Mouse (Mus musculus): Measurements from ENCODE around the gene Pkp1. TPM values are rescaled to one million over a fixed set of nuclear protein-coding genes. Genes with fewer than 3 reads are reported as not detected.

Gene Pkp1
- polyA plus RNA-seq, 1 experiment: not detected

DNA sequence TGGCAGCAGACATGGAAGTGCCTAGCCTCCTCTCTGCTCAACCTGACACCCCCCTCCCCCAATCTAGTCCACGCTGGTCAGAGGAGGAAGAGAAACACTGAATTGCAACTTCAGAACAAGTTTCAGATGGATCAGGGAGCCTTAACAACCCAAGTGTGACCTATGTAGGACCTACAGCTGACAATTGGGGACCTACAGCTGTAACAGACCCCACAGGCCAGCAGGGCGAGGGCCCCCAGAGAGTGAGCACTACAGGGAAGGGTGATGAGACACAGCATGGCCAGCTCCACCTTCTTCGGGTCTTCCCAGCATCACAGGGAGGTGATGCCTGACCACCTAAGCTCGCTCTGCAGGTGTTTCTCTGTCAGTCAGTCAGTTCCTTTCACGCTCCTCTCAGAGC lies 57.9 kb downstream of the Pkp1 start:
- 65% methylated on average over 5 of the region's 5 CpGs for WGBS
- no peak overlapping the region for H3K4me3 ChIP-seq (replicated peaks; ENCODE audit: control insufficient read depth, low read depth, low read length)
- H3K4me1 ChIP-seq (ENCODE audit: control insufficient read depth, insufficient read depth, low read length): no peaks in the 10 kb centered on the region

GRCm38 (mm10) chr1:135858533-135858932 lies 60.5 kb downstream of the Pkp1 start:
- no peak overlapping the region for H3K27ac ChIP-seq (ENCODE audit: control insufficient read depth, insufficient read depth, low read depth, low read length, poor library complexity)
- H3K4me1 ChIP-seq (ENCODE audit: control insufficient read depth, insufficient read depth, low read length): no peaks in the 10 kb centered on the region
- TF ChIP-seq CTCF (IDR thresholded peaks at IDR 0.05; ENCODE audit: control insufficient read depth, insufficient read depth, low read length) (no peak), POLR2A (IDR thresholded peaks at IDR 0.05; ENCODE audit: borderline replicate concordance, control insufficient read depth, low read depth, low read length) (no peak)
- 81% methylated on average over 7 of the region's 7 CpGs for WGBS
- H3K4me3 ChIP-seq (replicated peaks; ENCODE audit: control insufficient read depth, low read depth, low read length): no peak overlapping the region

More for the DNA sequence above, 57.9 kb downstream of the Pkp1 start:
- no peak overlapping the region for H3K27ac ChIP-seq (ENCODE audit: control insufficient read depth, insufficient read depth, low read depth, low read length, poor library complexity)
- TF ChIP-seq POLR2A (IDR thresholded peaks at IDR 0.05; ENCODE audit: borderline replicate concordance, control insufficient read depth, low read depth, low read length): no peak
- no peak for TF ChIP-seq CTCF (IDR thresholded peaks at IDR 0.05; ENCODE audit: control insufficient read depth, insufficient read depth, low read length)

- no peaks in the 10 kb centered on the region for H3K4me1 ChIP-seq (ENCODE audit: control insufficient read depth, insufficient read depth, low read length)
- 73% methylated on average over 11 of the region's 11 CpGs for WGBS
- H3K27ac ChIP-seq (ENCODE audit: control insufficient read depth, insufficient read depth, low read depth, low read length, poor library complexity): no peak overlapping the region
- TF ChIP-seq CTCF (IDR thresholded peaks at IDR 0.05; ENCODE audit: control insufficient read depth, insufficient read depth, low read length) (no peak), POLR2A (IDR thresholded peaks at IDR 0.05; ENCODE audit: borderline replicate concordance, control insufficient read depth, low read depth, low read length) (no peak)
- H3K4me3 ChIP-seq (replicated peaks; ENCODE audit: control insufficient read depth, low read depth, low read length): no peak overlapping the region
These were observed 61.8 kb downstream of the Pkp1 start for GRCm38 (mm10) chr1:135857137-135857775.

DNA sequence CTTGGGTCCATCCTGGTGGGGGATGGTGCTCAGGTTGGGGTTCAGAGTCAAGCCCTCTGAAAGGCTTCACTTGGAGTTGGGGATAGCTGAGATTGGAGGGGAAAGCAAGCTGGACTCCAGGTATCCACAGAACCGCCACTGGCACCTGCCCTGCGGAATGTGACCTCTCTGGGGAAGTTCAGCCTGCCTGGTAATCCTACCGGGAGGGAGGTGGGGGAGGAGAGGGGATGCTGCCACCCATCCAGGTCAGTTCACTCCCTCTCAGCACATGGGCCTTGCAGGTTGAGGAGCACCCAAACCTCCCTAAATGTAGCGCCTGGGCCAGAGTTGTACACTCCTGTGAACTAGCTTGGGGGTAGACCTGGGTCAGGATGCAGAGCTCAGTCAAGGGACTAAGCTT lies 62.9 kb downstream of the Pkp1 start:
- Histone ChIP-seq H3K27ac (ENCODE audit: control insufficient read depth, insufficient read depth, low read depth, low read length, poor library complexity) (no peak overlapping the region), H3K4me1 (ENCODE audit: control insufficient read depth, insufficient read depth, low read length) (no peaks in the 10 kb centered on the region), H3K4me3 (replicated peaks; ENCODE audit: control insufficient read depth, low read depth, low read length) (no peak overlapping the region)
- 78% methylated on average over 4 of the region's 4 CpGs for WGBS
- TF ChIP-seq CTCF (IDR thresholded peaks at IDR 0.05; ENCODE audit: control insufficient read depth, insufficient read depth, low read length) (no peak), POLR2A (IDR thresholded peaks at IDR 0.05; ENCODE audit: borderline replicate concordance, control insufficient read depth, low read depth, low read length) (no peak)

GRCm38 (mm10) chr1:135855344-135855687 lies 63.7 kb downstream of the Pkp1 start:
- WGBS: 89% methylated on average over 1 of the region's 1 CpGs
- H3K4me1 ChIP-seq (ENCODE audit: control insufficient read depth, insufficient read depth, low read length): no peaks in the 10 kb centered on the region
- TF ChIP-seq CTCF (IDR thresholded peaks at IDR 0.05; ENCODE audit: control insufficient read depth, insufficient read depth, low read length): no peak
- no peak for TF ChIP-seq POLR2A (IDR thresholded peaks at IDR 0.05; ENCODE audit: borderline replicate concordance, control insufficient read depth, low read depth, low read length)
- no peak overlapping the region for H3K4me3 ChIP-seq (replicated peaks; ENCODE audit: control insufficient read depth, low read depth, low read length)
- H3K27ac ChIP-seq (ENCODE audit: control insufficient read depth, insufficient read depth, low read depth, low read length, poor library complexity): no peak overlapping the region

- Histone ChIP-seq H3K4me1 (ENCODE audit: control insufficient read depth, insufficient read depth, low read length) (no peaks in the 10 kb centered on the region), H3K27ac (ENCODE audit: control insufficient read depth, insufficient read depth, low read depth, low read length, poor library complexity) (no peak overlapping the region), H3K4me3 (replicated peaks; ENCODE audit: control insufficient read depth, low read depth, low read length) (no peak overlapping the region)
- TF ChIP-seq POLR2A (IDR thresholded peaks at IDR 0.05; ENCODE audit: borderline replicate concordance, control insufficient read depth, low read depth, low read length) (no peak), CTCF (IDR thresholded peaks at IDR 0.05; ENCODE audit: control insufficient read depth, insufficient read depth, low read length) (no peak)
- 74% methylated on average over 6 of the region's 6 CpGs for WGBS
These were observed 64.2 kb downstream of the Pkp1 start for GRCm38 (mm10) chr1:135854591-135855343.

DNA sequence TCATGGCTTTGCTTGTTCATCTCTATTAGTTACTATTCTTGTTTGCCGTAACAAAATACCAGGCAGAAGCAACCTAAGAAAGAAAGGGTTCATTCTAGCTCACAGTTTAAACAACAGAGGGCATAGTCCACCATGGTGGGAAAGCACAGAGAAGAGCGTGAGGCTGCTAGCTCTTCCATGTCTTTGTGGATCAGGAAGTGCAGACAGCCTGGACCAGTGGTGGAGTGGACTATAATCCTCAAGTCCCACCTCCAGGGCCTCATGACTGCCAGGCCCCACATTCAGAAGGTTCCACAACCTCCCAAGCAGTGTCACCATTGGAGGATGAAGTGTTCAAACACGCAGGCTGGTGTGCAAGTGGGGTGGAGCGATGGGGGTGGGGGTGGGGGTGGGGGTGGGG lies 65.8 kb downstream of the Pkp1 start:
- H3K27ac ChIP-seq (ENCODE audit: control insufficient read depth, insufficient read depth, low read depth, low read length, poor library complexity): no peak overlapping the region
- WGBS: 92% methylated on average over 4 of the region's 4 CpGs

GRCm38 (mm10) chr1:135852044-135852756 lies 66.8 kb downstream of the Pkp1 start:
- no peak for TF ChIP-seq CTCF (IDR thresholded peaks at IDR 0.05; ENCODE audit: control insufficient read depth, insufficient read depth, low read length)
- TF ChIP-seq POLR2A (IDR thresholded peaks at IDR 0.05; ENCODE audit: borderline replicate concordance, control insufficient read depth, low read depth, low read length): no peak
- Histone ChIP-seq H3K4me3 (replicated peaks; ENCODE audit: control insufficient read depth, low read depth, low read length) (no peak overlapping the region), H3K4me1 (ENCODE audit: control insufficient read depth, insufficient read depth, low read length) (no peaks in the 10 kb centered on the region), H3K27ac (ENCODE audit: control insufficient read depth, insufficient read depth, low read depth, low read length, poor library complexity) (no peak overlapping the region)
- WGBS: 63% methylated on average over 13 of the region's 13 CpGs

More for the DNA sequence above, 65.8 kb downstream of the Pkp1 start:
- Histone ChIP-seq H3K4me3 (replicated peaks; ENCODE audit: control insufficient read depth, low read depth, low read length) (no peak overlapping the region), H3K4me1 (ENCODE audit: control insufficient read depth, insufficient read depth, low read length) (no peaks in the 10 kb centered on the region)
- TF ChIP-seq CTCF (IDR thresholded peaks at IDR 0.05; ENCODE audit: control insufficient read depth, insufficient read depth, low read length) (no peak), POLR2A (IDR thresholded peaks at IDR 0.05; ENCODE audit: borderline replicate concordance, control insufficient read depth, low read depth, low read length) (no peak)
